Mouse (Mus musculus): Measurements from ENCODE around the gene Magi1.

Gene Magi1

GRCm38 (mm10) chr6:94101256-94101655 is 182.5 kb downstream of the Magi1 start:
- no peak for DNase-seq

GRCm38 (mm10) chr6:94094924-94095685 is 188.6 kb downstream of the Magi1 start:
- no peak for DNase-seq

- no peak for DNase-seq
These were observed 190.6 kb downstream of the Magi1 start for GRCm38 (mm10) chr6:94092969-94093597.

GRCm38 (mm10) chr6:94092500-94092899 is 191.2 kb downstream of the Magi1 start:
- DNase-seq = no peak

- no peak for DNase-seq
These were observed 196.9 kb downstream of the Magi1 start for GRCm38 (mm10) chr6:94086855-94087254.

GRCm38 (mm10) chr6:94084752-94085151 is 199.0 kb downstream of the Magi1 start:
- no peak for DNase-seq

GRCm38 (mm10) chr6:94083459-94083858 is 200.3 kb downstream of the Magi1 start:
- no peak for DNase-seq

- peak; percentile 26 for DNase-seq
These were observed 202.7 kb downstream of the Magi1 start for GRCm38 (mm10) chr6:94080933-94081545.

- no peak for DNase-seq
These were observed 204.8 kb downstream of the Magi1 start for GRCm38 (mm10) chr6:94078934-94079333.

GRCm38 (mm10) chr6:94077013-94077412 is 206.7 kb downstream of the Magi1 start:
- DNase-seq = no peak

GRCm38 (mm10) chr6:94075990-94076389 is 207.7 kb downstream of the Magi1 start:
- no peak for DNase-seq

GRCm38 (mm10) chr6:94075228-94075627 is 208.5 kb downstream of the Magi1 start:
- no peak for DNase-seq

- DNase-seq = no peak
These were observed 212.0 kb downstream of the Magi1 start for GRCm38 (mm10) chr6:94071676-94072075.

- DNase-seq = no peak
These were observed 213.0 kb downstream of the Magi1 start for GRCm38 (mm10) chr6:94070702-94071101.

- no peak for DNase-seq
These were observed 214.3 kb downstream of the Magi1 start for GRCm38 (mm10) chr6:94069421-94069820.

GRCm38 (mm10) chr6:94067741-94068450 is 215.8 kb downstream of the Magi1 start:
- no peak for DNase-seq

GRCm38 (mm10) chr6:94064832-94065231 is 218.9 kb downstream of the Magi1 start:
- DNase-seq = no peak

- no peak for DNase-seq
These were observed 220.2 kb downstream of the Magi1 start for GRCm38 (mm10) chr6:94063542-94063941.

- no peak for DNase-seq
These were observed 222.2 kb downstream of the Magi1 start for GRCm38 (mm10) chr6:94061424-94061980.

GRCm38 (mm10) chr6:94060621-94061213 is 223.0 kb downstream of the Magi1 start:
- no peak for DNase-seq

- DNase-seq = no peak
These were observed 224.6 kb downstream of the Magi1 start for GRCm38 (mm10) chr6:94059090-94059489.

GRCm38 (mm10) chr6:94053920-94054319 is 229.8 kb downstream of the Magi1 start:
- DNase-seq = no peak

GRCm38 (mm10) chr6:94045180-94045579 is 238.5 kb downstream of the Magi1 start:
- DNase-seq = no peak

Data from thymus, postnatal 25 days (tissue).